ENCODE assay signal across 24 mouse cellular contexts in genomic region chr10:41529972-41530371, GRCm38 (mm10). TPM values are rescaled to one million over a fixed set of nuclear protein-coding genes. Genes with fewer than 3 reads are reported as not detected.
DNase-seq lines count a peak whose midpoint lies in the region; ATAC-seq and TF ChIP-seq lines count a peak whose summit lies in the region.
"Had no signal": no experiment of that assay in that cellular context is flagged by ENCODE, and none has a peak within 500 bp of the region (broad histone marks: within the 10 kb centered on the region; RNA-seq: fewer than 3 reads in every experiment).

No protein-coding gene starts in this region.

- H3K4me3 ChIP-seq in midbrain, embryonic 11.5 days (ENCODE audit: low read depth, low read length): no peak overlapping the region
- no peak overlapping the region for H3K4me3 ChIP-seq in midbrain, embryonic 10.5 days
- H3K4me3 ChIP-seq in CH12.LX (replicated peaks in 1 of 3; ENCODE audit: low read depth in 2 of 3, low read length in 2 of 3, poor library complexity in 1 of 3): no peak overlapping the region
- H3K4me3 ChIP-seq: embryonic facial prominence, embryonic 10.5 days; intestine, embryonic 15.5 days; limb, embryonic 12.5 days had no signal

- dilution Hi-C loops in CH12.LX (cut with MboI; ENCODE audit: extremely low pct_ligation_motif_present, extremely low pct_unique_long_range_greater_than_20kb, low sequenced_read_pairs): no loop called here

- 93% methylated on average over 5 of the region's 5 CpGs for WGBS in midbrain, embryonic 11.5 days
- WGBS in midbrain, embryonic 10.5 days: 95% methylated on average over 5 of the region's 5 CpGs

- no peaks in the 10 kb centered on the region for H3K9me3 ChIP-seq in midbrain, embryonic 11.5 days (ENCODE audit: control insufficient read depth, low read length)
- H3K9me3 ChIP-seq in midbrain, embryonic 10.5 days (replicated peaks): no peaks in the 10 kb centered on the region; the same call in 1 of the 2 replicates
- no peaks in the 10 kb centered on the region for H3K9me3 ChIP-seq in CH12.LX (replicated peaks; ENCODE audit: low read length)
- H3K9me3 ChIP-seq: embryonic facial prominence, embryonic 10.5 days; intestine, embryonic 15.5 days; limb, embryonic 12.5 days had no signal

- in situ Hi-C loops in CH12.LX (cut with MboI; ENCODE audit: low pct_ligation_motif_present, low pct_unique_long_range_greater_than_20kb, low sequenced_read_pairs): no loop called here

- TF ChIP-seq POLR2A in CH12.LX (IDR thresholded peaks at IDR 0.05; ENCODE audit: low read depth, low read length): no peak

- H3K27ac ChIP-seq in midbrain, embryonic 11.5 days (ENCODE audit: low read depth, low read length): no peak overlapping the region
- H3K27ac ChIP-seq in midbrain, embryonic 10.5 days (replicated peaks): no peak overlapping the region
- H3K27ac ChIP-seq in CH12.LX (ENCODE audit: insufficient read depth, low read depth): no peak overlapping the region
- H3K27ac ChIP-seq: embryonic facial prominence, embryonic 10.5 days; hindbrain, embryonic 14.5 days; intestine, embryonic 15.5 days; limb, embryonic 12.5 days had no signal

- H3K79me2 ChIP-seq in CH12.LX (replicated peaks; ENCODE audit: control insufficient read depth, extremely low read depth, insufficient read depth, poor library complexity, severe bottlenecking): peaks cover 33% of the 10 kb centered on the region

- no peak overlapping the region for H3K4me2 ChIP-seq in midbrain, embryonic 11.5 days
- peak overlapping the region; percentile 44; the same call in 1 of the 2 replicates for H3K4me2 ChIP-seq in CH12.LX (ENCODE audit: insufficient read depth, low read depth, poor library complexity, severe bottlenecking)
- H3K4me2 ChIP-seq: hindbrain, embryonic 14.5 days; intestine, embryonic 15.5 days; limb, embryonic 12.5 days; liver, embryonic 11.5 days had no signal

- H3K36me3 ChIP-seq in midbrain, embryonic 11.5 days (ENCODE audit: control insufficient read depth, insufficient read depth, low read length): peaks cover 9% of the 10 kb centered on the region; the same call in 1 of the 2 replicates
- H3K36me3 ChIP-seq in midbrain, embryonic 10.5 days: peaks cover 98% of the 10 kb centered on the region
- H3K36me3 ChIP-seq in CH12.LX (replicated peaks in 1 of 2; ENCODE audit: control insufficient read depth in 1 of 2, insufficient read depth in 1 of 2, low read length in 1 of 2): peaks cover 31 to 74% of the 10 kb centered on the region in 2 experiments

- no peak overlapping the region for H3K9ac ChIP-seq in midbrain, embryonic 11.5 days (ENCODE audit: low read length)
- no peak overlapping the region for H3K9ac ChIP-seq in CH12.LX (ENCODE audit: insufficient read depth, low read depth)
- H3K9ac ChIP-seq: hindbrain, embryonic 14.5 days; intestine, embryonic 15.5 days; limb, embryonic 12.5 days; liver, postnatal 0 days had no signal

- H3K27me3 ChIP-seq in midbrain, embryonic 11.5 days (ENCODE audit: control insufficient read depth, insufficient read depth, low read length): no peaks in the 10 kb centered on the region
- H3K27me3 ChIP-seq in midbrain, embryonic 10.5 days (ENCODE audit: low read depth, poor library complexity, severe bottlenecking): no peaks in the 10 kb centered on the region
- no peaks in the 10 kb centered on the region for H3K27me3 ChIP-seq in CH12.LX (replicated peaks)
- H3K27me3 ChIP-seq: intestine, embryonic 15.5 days; limb, embryonic 12.5 days had no signal

- no peak for TF ChIP-seq CTCF in CH12.LX (conservative IDR thresholded peaks at IDR 0.05 in 1 of 2, IDR thresholded peaks at IDR 0.05 in 1 of 2; ENCODE audit: low read depth in 2 of 2, low read length in 2 of 2)

- TF ChIP-seq EP300 in CH12.LX (IDR thresholded peaks at IDR 0.05; ENCODE audit: low read length): peak; percentile 71

- H3K4me1 ChIP-seq in midbrain, embryonic 11.5 days (ENCODE audit: control insufficient read depth, insufficient read depth, low read length): no peaks in the 10 kb centered on the region
- no peaks in the 10 kb centered on the region for H3K4me1 ChIP-seq in midbrain, embryonic 10.5 days
- peaks cover 7 to 77% of the 10 kb centered on the region in 2 experiments for H3K4me1 ChIP-seq in CH12.LX (ENCODE audit: control insufficient read depth in 1 of 2, insufficient read depth in 2 of 2)
- H3K4me1 ChIP-seq: embryonic facial prominence, embryonic 10.5 days; limb, embryonic 12.5 days had no signal

- peak; percentile 35 for DNase-seq in midbrain, embryonic 11.5 days (ENCODE audit: low spot score, missing footprints)
- DNase-seq in midbrain, embryonic 10.5 days (ENCODE audit: low spot score): no peak
- DNase-seq in CH12.LX (ENCODE audit: extremely low read depth): peak; percentile 66
- DNase-seq in naive thymus-derived CD4-positive, alpha-beta T cell, adult 2 months (ENCODE audit: low read depth): peak; percentile 71
- DNase-seq in right cerebral cortex, postnatal 36 days (ENCODE audit: low spot score in 2 of 2): no peak
- DNase-seq in kidney, adult 18-20 months: no peak
- DNase-seq: adrenal gland, postnatal 36 days; cerebellum, adult 9-11 months; gastrocnemius, postnatal 36 days; kidney, postnatal 36 days; liver, postnatal 0 days; midbrain, embryonic 14.5 days; spleen, adult 18-20 months; thymus, adult 18-20 months had no signal

- TF ChIP-seq RAD21 in CH12.LX (IDR thresholded peaks at IDR 0.05; ENCODE audit: low read depth, low read length): no peak

- no peak for ATAC-seq in midbrain, embryonic 11.5 days (ENCODE audit: low FRiP score)
- peak; percentile 53 to 69; a peak in 3 of 4 replicates for ATAC-seq in hematopoietic stem cell, adult 5-6 weeks (replicated peaks in 1 of 2; ENCODE audit: insufficient read depth in 1 of 2, low FRiP score in 2 of 2, low TSS enrichment in 1 of 2, low read depth in 1 of 2, poor library complexity in 2 of 2, severe bottlenecking in 2 of 2)
- no peak for ATAC-seq in monocyte, adult 5-6 weeks (replicated peaks; ENCODE audit: insufficient number of reproducible peaks, low FRiP score, low TSS enrichment, poor library complexity, severe bottlenecking)
- ATAC-seq: forebrain, embryonic 16.5 days; intestine, embryonic 15.5 days; liver, postnatal 0 days; lung, postnatal 0 days had no signal

TF ChIP-seq in CH12.LX, 34 proteins besides CTCF, POLR2A, EP300 and RAD21 (continues in another document):
- peak; percentile 81 for TF ChIP-seq IRF4 (IDR thresholded peaks at IDR 0.05; ENCODE audit: low read depth, low read length)
- TF ChIP-seq MAZ (IDR thresholded peaks at IDR 0.05; ENCODE audit: low read depth, low read length): no peak
- peak; percentile 31 for TF ChIP-seq ETS1 (conservative IDR thresholded peaks at IDR 0.05; ENCODE audit: low read depth, low read length)
- TF ChIP-seq USF1 (IDR thresholded peaks at IDR 0.05; ENCODE audit: low read depth, low read length): no peak
- TF ChIP-seq JUN (IDR thresholded peaks at IDR 0.05; ENCODE audit: insufficient read depth, low read depth, low read length): no peak
- no peak for TF ChIP-seq POLR2AphosphoS2 (IDR thresholded peaks at IDR 0.05; ENCODE audit: low read depth, low read length)
- TF ChIP-seq KAT2A (IDR thresholded peaks at IDR 0.05; ENCODE audit: insufficient replicate concordance, low read length): no peak
- TF ChIP-seq BHLHE40 (IDR thresholded peaks at IDR 0.05; ENCODE audit: low read depth, low read length): peak; percentile 56
- TF ChIP-seq CHD1 (IDR thresholded peaks at IDR 0.05; ENCODE audit: low read depth, low read length): no peak
- TF ChIP-seq ZKSCAN1 (IDR thresholded peaks at IDR 0.05; ENCODE audit: borderline replicate concordance, low read depth, low read length): no peak
- no peak for TF ChIP-seq GABPA (IDR thresholded peaks at IDR 0.05; ENCODE audit: insufficient replicate concordance, low read depth, low read length)
- no peak for TF ChIP-seq MAX (IDR thresholded peaks at IDR 0.05; ENCODE audit: low read length)
- no peak for TF ChIP-seq E2F4 (IDR thresholded peaks at IDR 0.05; ENCODE audit: insufficient replicate concordance, low read depth, low read length)
- TF ChIP-seq ZC3H11A (IDR thresholded peaks at IDR 0.05; ENCODE audit: low read depth, low read length): no peak
- TF ChIP-seq HCFC1 (IDR thresholded peaks at IDR 0.05; ENCODE audit: low read depth, low read length): no peak

RNA-seq across cellular contexts. Expression of gene Cd164, which starts 10.8 kb away (rescaled TPM):
- 112 and 126 TPM in 2 replicates for polyA plus RNA-seq in midbrain, embryonic 11.5 days (2014; fragmentation: Nextera tagmentation; extraction: Ambion mirVana)
- polyA plus RNA-seq in midbrain, embryonic 10.5 days (2016; fragmentation: Nextera tagmentation; extraction: Ambion mirVana): 98.5 and 108 TPM in 2 replicates
- total RNA-seq in CH12.LX (2012; rRNA removed): 41.0 and 43.6 TPM in 2 replicates
- total RNA-seq in CH12.LX (2014; rRNA removed): 140 and 151 TPM in 2 replicates
- polyA plus RNA-seq in CH12.LX (2012; ENCODE audit: insufficient read length, low read depth): 163 and 191 TPM in 2 replicates
- 144 and 160 TPM in 2 replicates for total RNA-seq in hematopoietic stem cell, adult 5-6 weeks (2017)
- 84.4 to 180 TPM (median 92.3 TPM) in 3 replicates for total RNA-seq in monocyte, adult 5-6 weeks (2017)

RNA-seq across cellular contexts. Expression of gene Ppil6, which starts 39.7 kb away (rescaled TPM):
- 0.66 and 0.85 TPM in 2 replicates for polyA plus RNA-seq in midbrain, embryonic 11.5 days (2014; fragmentation: Nextera tagmentation; extraction: Ambion mirVana)
- polyA plus RNA-seq in midbrain, embryonic 10.5 days (2016; fragmentation: Nextera tagmentation; extraction: Ambion mirVana): 0.76 and 1.7 TPM in 2 replicates
- total RNA-seq in CH12.LX (2012; rRNA removed): not detected in 2 replicates
- not detected in 2 replicates for total RNA-seq in CH12.LX (2014; rRNA removed)
- not detected in 2 replicates for polyA plus RNA-seq in CH12.LX (2012; ENCODE audit: insufficient read length, low read depth)
- total RNA-seq in hematopoietic stem cell, adult 5-6 weeks (2017): 1.4 TPM in 1 of 2 replicates, not detected in the other
- total RNA-seq in monocyte, adult 5-6 weeks (2017): 0.58 TPM in 1 of 3 replicates, not detected in the others
- total RNA-seq: gastrocnemius, postnatal 36 days; MEL had no signal

RNA-seq across cellular contexts. Expression of gene Smpd2, which starts 39.8 kb away (rescaled TPM):
- 50.7 and 60.0 TPM in 2 replicates for polyA plus RNA-seq in midbrain, embryonic 11.5 days (2014; fragmentation: Nextera tagmentation; extraction: Ambion mirVana)
- polyA plus RNA-seq in midbrain, embryonic 10.5 days (2016; fragmentation: Nextera tagmentation; extraction: Ambion mirVana): 68.7 and 72.2 TPM in 2 replicates
- 15.4 and 15.7 TPM in 2 replicates for total RNA-seq in CH12.LX (2012; rRNA removed)
- 8.9 and 11.0 TPM in 2 replicates for total RNA-seq in CH12.LX (2014; rRNA removed)
- polyA plus RNA-seq in CH12.LX (2012; ENCODE audit: insufficient read length, low read depth): 11.1 and 11.3 TPM in 2 replicates
- 15.0 and 19.4 TPM in 2 replicates for total RNA-seq in hematopoietic stem cell, adult 5-6 weeks (2017)
- 15.5 to 32.5 TPM (median 20.3 TPM) in 3 replicates for total RNA-seq in monocyte, adult 5-6 weeks (2017)

RNA-seq across cellular contexts. Expression of gene Mical1, which starts 53.9 kb away (rescaled TPM):
- 34.0 and 36.6 TPM in 2 replicates for polyA plus RNA-seq in midbrain, embryonic 11.5 days (2014; fragmentation: Nextera tagmentation; extraction: Ambion mirVana)
- polyA plus RNA-seq in midbrain, embryonic 10.5 days (2016; fragmentation: Nextera tagmentation; extraction: Ambion mirVana): 49.1 and 53.7 TPM in 2 replicates
- total RNA-seq in CH12.LX (2012; rRNA removed): 36.3 and 37.7 TPM in 2 replicates
- 22.5 and 23.0 TPM in 2 replicates for total RNA-seq in CH12.LX (2014; rRNA removed)
- polyA plus RNA-seq in CH12.LX (2012; ENCODE audit: insufficient read length, low read depth): 67.4 and 70.2 TPM in 2 replicates
- total RNA-seq in hematopoietic stem cell, adult 5-6 weeks (2017): 15.6 and 43.6 TPM in 2 replicates
- total RNA-seq in monocyte, adult 5-6 weeks (2017): 112 to 198 TPM (median 125 TPM) in 3 replicates

Comparison
In these comparisons a context has a peak if more than half of its experiments do, and no peak if none do; other contexts are left out.
1. DNase-seq: peak in midbrain, embryonic 11.5 days (single experiment), CH12.LX (single experiment) and naive thymus-derived CD4-positive, alpha-beta T cell, adult 2 months (single experiment); none in midbrain, embryonic 10.5 days (single experiment), right cerebral cortex, postnatal 36 days (0 of 2) and kidney, adult 18-20 months (single experiment).
2. ATAC-seq: peak in hematopoietic stem cell, adult 5-6 weeks (2 of 2); none in midbrain, embryonic 11.5 days (single experiment) and monocyte, adult 5-6 weeks (single experiment).